Mouse (Mus musculus): ENCODE data around the gene Get4. TPM values are rescaled to one million over a fixed set of nuclear protein-coding genes. Genes with fewer than 3 reads are reported as not detected.
A peak's percentile ranks its signal among the peaks of the same experiment; 100 is the strongest.

Get4 gene
- total RNA-seq, 2 experiments from 2014 or later: 81.9 to 87.1 TPM

DNA sequence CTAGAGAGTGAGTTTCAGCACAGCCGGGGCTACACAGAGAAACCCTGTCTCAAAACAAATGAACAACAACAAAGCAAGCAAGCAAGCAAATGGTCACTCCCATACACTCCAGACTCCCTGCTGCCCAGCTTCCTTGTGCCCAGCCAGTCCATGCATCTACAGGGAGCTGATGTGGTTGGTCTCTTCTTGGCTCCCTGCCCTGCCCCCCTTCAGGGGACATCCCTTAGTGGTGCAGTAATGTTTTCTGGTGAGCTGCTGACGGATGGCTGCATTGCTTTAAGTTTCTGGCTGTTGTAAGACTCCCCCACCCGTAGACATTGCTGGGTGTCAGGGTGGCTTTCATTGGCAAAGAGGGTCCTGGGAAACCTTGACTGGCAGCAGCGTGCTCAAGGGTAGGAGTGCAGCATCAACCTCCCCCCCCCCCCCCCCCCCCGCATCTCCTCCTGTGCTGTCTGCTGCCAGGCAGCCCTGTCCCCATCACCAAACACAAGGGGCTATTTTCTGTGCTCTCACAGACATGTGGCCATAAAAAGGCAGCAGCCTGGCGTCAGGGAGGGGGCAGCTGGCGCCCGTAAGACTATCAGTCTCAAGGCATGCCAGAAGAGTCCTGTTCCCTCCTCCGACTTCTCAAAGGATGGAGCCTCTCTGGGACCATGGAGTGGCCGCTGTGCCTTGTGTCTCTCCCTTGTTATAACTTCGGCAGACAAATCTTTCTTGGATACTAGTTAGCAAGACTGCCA lies 29.4 kb downstream of the Get4 start:
- peak in 1 of 2 experiments; percentile 9 for DNase-seq (ENCODE audit: low spot score in 2 of 2)

DNA sequence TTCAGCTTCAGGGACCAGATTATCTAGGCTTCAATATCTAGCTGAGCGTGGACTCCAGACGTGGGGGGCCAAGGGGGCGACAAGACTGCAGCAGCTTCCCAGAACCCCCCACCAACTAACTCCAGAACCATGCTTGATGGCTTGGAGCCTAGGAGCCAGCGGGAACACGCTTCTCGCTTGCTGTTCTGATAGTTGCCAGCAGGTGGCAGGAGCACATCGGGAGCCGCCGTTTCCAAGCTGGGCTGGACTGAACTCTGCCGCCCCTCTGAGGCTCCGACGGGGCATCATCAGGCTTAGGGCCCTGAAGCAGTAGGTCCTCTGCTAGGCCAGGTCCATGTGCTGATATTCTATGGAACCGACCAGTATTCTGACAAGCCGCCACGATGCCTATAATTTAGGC lies 30.1 kb downstream of the Get4 start:
- DNase-seq (ENCODE audit: low spot score in 2 of 2): peak; percentile 85

DNA sequence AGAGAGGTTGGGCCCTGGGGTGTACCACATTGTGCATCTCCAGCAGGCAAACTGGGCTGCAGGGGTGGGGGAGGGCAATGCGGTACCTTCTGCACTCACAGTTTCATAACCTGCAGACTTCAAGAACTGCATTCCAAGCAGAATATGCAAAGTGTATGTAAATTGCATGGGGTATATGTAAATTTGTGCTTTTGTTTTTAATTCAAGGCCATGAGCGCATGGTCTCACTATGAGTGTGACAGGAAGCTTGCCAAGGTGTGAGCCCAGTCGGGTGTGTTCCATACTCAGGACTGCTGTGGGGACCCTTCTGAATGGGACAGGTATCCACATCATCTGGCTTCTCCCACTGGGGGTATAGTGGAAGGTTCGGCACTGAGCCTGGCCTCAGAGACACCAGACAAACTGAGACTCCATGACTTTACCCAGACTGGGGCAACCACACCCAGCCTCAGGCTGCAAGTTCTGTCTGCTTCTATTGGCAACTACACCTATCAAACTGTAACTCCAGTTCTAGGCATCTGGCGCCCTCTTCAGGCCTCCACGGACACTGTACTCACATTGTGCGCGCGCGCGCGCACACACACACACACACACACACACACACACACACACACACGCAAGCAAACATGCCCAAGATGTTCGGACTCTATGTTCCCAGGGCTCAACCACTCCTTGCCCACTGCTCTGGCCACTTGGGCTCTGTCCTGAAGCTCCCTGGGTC lies 31.5 kb downstream of the Get4 start:
- no peak for DNase-seq (ENCODE audit: low spot score in 2 of 2)

DNA sequence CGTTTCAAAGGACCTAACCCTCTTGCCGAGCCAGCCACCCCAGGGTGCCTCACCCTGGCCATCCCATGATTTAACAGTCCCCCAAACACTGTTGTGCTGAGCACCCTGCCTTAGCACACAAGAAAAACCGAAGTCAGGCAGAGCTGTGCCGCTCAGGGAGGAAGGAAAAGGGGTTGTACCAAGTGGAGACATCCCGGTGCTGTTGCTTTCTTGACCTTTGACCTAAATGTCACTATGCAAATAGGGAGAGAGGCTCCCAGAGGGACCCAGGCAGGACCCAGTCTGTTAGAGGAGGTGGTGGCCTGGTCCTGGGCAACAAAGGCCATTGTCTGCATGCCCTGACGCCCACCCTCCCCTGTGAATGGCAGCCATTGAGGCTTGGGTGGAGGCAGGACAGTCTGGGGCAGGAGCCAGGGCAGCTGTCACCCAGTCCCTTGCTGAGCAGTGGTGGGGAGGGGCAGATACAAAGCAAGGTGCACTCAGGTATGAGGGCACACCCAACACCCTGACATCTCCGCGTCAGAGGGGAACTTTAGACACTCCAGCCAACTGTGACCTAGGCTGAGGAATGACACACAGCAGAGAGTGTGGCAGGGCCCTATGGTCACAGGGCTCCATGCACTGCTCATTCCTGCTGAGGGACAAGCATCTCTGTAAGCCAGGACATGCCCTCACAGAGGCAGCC lies 33.4 kb downstream of the Get4 start:
- DNase-seq (ENCODE audit: low spot score in 2 of 2): no peak

DNA sequence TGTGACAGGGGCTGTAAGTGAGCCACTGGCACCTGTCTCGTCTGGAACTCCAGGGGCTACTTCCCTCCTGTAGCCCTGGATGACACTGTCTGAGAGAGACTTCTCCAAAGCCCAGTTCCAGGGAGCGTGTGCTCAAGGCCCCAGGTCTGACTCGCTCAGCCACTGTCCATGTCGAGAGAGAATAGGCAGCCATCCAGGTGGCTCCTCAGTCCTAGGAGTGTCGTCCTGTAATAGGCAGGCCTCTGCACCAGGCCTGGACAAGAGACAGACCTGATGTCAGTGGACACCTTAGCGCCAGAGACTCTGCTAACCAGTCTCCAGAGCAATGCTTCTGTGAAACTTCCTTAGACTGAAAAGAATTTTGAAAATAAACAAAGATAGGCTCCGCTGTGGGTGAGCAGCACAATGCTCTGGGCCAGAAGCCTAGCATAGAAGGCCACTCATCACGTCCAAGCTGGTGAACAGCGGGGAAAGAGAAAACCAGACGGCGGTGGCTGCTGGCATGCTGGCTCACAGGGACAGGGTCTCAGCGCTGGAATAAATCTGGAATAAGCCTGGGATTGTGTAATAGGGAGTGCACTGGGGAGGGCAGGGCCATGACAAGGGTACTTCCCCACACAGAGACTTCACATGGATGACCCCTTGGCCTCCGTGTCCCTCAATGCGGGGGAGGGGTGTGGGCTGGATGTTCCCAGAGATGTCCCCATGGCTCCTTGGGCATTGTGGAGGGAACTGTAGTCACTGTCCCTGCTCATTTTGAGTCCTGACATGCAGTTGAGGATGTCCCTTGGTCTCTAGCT lies 34.2 kb downstream of the Get4 start:
- no peak for DNase-seq (ENCODE audit: low spot score in 2 of 2)

DNA sequence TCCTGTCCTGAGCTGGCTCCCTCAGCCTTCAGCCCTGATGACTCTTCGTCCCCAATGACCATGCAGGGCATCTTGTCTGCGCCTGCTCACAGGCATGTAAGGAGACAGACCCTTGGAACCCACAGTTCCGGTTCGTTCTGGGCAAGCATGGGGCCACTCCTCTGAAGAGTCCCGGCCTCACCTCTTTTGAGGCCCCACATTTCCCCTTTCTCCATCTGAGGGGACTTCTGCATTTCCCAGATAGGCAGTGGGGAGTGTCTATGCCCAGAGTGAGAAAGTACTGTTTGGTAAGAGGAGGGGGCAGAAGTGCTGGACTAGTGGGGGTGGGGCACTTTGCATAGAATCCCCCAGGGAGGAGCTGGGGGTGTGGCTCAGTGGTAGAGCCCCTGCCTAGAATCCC lies 35.0 kb downstream of the Get4 start:
- no peak for DNase-seq (ENCODE audit: low spot score in 2 of 2)

DNA sequence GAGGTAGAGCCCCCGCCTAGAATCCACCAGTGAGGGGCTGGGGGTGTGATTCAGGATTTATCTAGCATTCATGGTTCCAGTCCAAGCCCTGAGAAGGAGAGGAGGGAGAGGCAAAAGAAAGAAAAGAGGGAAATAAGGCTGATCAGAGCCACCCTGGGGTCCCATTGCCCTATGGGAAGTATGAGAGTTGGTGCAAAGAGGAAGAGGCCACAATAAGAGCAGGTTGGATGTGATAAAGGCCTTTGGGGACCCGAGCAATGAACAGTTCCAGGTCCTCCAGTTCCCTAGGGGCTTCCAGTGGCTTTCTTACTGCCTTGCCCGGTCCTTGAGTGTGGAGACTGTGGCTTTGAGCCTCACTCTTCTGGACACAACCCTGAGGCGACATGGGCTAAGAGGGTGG lies 35.7 kb downstream of the Get4 start:
- no peak for DNase-seq (ENCODE audit: low spot score in 2 of 2)

DNA sequence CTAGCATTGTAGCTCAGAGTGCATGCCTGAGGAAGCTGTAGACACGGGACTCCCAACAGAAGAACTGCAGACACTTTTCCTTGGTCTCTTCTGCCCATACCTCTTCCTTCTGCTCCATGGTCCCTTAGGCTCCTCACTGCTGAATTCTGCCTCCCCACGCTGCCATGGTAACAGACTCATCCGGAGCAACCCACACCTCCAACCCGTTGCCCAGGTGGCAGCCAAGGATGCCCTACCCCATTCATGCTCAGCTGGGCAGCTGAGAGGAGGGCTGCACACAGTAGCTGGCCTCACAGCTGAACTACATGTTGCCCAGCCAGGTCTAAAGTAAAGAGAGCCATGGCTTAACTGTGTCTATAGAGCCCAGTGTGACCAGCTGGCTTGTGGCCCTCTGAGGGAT lies 36.5 kb downstream of the Get4 start:
- DNase-seq (ENCODE audit: low spot score in 2 of 2): no peak

DNA sequence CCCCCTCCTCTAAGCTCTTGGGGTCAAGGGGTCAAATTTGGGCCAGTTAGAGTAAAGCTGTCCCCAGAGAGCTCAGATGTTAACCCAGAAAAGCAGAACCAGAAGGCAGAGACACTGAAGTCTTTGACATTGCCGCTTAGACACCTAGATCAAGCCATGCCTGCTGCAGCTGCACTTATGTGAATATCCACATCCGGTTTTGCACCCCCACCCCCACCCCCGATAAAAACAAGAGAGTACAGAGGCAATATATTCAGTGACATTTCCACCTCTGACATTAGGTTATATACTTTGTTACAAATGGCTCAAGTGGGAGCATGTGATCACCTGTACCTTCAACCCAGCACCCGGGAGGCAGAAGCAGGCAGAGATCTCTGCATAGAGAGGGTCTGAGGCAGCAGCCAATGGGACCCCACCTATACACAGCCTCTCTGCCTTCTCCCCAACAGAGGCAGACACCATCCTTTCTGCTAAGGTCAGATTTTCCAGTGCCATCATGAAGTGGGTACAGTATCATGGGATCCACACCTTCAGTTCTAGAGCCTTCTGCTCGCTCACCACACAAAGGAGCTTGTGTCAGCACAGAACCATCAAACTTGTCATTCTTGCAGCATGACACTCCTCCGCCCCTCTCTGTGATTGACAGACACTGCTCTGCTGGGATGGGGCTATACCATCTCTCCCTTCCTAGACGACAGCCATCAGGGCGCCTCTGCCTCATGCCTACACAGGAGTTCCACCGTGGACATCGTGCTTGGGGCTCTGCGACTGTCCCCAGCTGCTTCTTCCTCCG lies 38.5 kb downstream of the Get4 start:
- no peak for DNase-seq (ENCODE audit: low spot score in 2 of 2)

DNA sequence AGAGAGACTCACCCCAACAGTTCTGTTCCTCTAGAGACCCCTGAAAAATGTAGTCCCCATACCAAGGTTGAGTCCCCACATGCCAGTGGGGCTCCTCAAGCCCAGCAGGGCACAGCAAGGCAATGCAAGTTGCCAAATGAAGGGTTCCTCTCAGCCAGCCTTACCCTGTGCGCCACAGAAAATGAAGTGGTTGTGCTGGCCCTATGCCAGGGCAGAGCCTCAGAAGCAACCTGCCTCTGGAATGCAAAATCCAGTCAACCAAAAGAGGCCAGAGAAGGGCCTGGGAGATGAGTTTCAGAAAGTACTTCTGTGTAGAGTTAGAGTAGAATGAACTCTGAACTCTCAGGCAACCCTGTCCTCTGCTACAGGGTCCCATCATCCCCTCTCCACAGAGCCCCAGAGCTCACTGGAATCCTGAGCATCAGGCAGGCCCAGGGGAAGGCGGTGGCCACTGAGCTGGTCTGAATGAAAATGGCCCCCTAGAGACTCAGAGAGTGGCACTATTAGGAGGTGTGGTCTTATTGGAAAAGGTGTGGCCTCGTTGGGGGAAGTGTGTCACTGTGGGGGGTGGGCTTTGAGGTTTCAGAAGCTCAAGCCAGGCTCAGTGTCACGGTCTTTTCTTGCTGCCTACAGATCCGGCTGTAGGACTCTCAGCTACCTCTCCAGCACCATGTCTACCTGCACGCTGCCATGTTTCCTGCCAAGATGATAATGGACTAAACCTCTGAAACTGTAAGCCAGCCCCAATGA lies 39.9 kb downstream of the Get4 start:
- no peak for DNase-seq (ENCODE audit: low spot score in 2 of 2)

DNA sequence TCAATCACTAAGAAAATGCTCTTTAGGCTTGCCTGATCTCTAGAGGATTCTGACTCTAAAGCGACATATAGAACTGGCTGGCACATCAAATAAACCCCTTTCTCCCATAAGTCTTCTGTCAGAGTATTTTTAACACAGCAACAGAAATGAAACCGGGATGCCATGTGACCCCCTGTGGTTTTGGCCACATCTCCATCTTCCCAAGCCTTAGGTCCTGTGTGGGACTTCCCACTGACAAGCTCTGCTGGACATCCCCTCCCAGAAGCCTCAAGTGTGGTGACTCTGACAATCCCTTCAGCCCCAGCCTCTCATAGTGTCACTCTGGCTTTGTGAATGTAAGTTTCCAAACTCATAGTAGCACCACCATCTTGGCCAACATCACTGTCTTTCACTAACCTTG lies 42.0 kb downstream of the Get4 start:
- no peak for DNase-seq (ENCODE audit: low spot score in 2 of 2)

DNA sequence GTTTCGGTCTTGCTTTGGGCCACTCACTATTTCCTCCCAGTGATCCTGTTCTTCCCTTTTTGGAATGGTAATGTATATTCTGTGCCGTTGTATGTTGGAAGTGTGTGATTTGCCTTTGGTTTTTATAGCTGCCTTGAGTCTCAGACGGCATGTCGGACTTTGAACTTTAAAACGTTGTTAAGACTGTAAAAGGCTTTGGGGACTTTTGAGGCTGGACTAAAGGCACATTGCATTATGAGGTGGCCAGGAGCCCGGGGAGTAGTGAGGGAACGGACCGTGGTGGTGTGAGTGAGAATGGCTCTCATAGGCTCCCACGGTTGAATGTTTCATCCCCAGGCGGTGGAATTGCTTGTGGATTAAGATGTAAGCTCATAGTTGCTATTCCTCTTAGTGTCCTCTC lies 45.0 kb downstream of the Get4 start:
- DNase-seq (ENCODE audit: low spot score in 2 of 2): no peak

DNA sequence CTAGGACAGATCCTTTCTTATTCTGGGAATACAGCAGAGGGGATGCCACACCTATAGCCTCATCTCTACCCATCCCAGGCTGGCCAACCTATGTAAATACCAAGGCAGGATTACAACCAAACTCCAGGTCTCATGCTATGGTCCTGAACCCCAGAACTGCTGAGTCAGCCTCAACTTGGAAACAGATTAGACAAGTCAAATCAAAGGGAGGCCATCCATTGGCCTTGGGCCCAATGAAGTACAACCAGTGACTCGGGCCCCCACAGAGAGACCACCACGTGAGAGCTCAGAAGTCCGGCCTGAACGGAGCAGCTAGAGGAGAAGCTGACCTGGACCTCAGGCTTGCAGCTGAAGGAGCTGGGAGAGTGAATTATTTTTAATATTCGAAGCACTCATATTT lies 45.6 kb downstream of the Get4 start:
- no peak for DNase-seq (ENCODE audit: low spot score in 2 of 2)

DNA sequence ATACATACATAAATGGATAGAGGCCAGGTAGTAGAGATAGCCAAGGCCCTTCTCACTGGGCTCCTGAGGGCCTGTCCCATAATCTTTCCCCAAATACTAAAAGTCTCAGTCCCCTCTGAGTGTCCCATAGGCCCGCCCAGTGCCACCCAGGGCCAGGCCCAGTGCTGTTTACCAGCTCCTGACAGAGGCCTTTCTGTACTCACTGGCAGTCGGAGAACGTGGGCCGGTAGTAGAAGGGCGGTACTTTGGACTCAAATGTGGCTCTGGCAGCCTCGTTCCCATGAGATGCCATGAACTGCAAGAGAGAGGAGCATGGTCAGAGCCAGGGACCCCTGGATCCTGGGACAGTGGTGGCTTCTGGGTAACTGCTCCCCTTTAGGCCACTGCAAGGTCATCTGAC lies 50.0 kb downstream of the Get4 start:
- no peak for DNase-seq (ENCODE audit: low spot score in 2 of 2)

DNA sequence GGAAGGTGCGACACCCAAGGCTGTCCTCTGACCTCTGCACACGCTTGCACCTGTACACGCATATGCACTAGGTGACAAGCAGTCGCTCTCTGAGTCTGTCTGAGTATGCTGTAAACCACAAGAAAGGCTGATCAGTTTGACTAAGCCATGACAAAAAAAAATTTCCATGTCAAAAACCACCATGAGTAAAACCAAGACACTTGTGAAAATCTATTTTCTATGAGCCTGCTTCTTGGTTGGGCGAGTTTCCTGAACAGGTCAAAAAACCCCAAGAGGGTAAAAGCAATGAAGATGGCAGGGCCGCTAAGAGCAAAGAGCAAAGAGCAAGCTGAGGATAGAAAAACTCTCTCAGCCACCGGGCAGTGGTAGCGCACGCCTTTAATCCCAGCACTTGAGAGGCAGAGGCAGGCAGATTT lies 51.5 kb downstream of the Get4 start:
- no peak for DNase-seq (ENCODE audit: low spot score in 2 of 2)

DNA sequence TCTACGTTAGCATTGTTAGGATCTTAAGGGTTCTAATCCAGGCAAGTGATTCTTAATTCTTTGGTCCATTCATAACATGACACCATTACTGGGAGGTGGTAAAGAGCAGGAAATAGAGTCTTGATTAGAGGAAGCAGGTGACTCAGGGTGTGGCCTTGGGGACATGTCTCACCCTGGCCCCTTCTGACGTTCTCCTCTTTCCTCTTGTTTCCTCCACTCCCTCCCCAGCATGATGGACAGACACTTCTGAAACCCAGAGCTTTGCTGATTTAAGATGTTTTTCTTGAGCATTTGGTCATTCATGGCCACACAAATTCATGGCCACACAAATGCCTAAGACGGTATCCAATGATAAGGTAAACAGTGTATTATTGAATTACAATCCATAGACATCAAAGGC lies 57.8 kb downstream of the Get4 start:
- DNase-seq (ENCODE audit: low spot score in 2 of 2): no peak

DNA sequence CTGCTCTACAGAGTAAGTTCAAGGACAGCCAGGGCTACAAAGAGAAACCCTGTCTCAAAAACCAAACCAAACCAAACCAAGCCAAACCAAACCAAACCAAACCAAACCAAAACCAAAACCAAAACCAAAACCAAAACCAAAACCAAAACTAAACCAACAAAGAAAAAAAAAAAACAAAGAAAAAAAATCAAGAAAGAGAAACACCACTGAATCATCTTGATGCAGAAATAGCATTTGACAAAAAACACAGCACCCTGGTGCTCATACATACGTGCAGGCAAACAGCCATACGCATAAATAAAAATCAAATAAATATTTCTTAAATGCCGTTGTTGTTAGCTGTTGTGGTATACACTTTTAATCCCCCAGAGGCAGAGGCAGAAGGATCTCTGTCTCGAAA lies 58.4 kb downstream of the Get4 start:
- no peak for DNase-seq (ENCODE audit: low spot score in 2 of 2)

DNA sequence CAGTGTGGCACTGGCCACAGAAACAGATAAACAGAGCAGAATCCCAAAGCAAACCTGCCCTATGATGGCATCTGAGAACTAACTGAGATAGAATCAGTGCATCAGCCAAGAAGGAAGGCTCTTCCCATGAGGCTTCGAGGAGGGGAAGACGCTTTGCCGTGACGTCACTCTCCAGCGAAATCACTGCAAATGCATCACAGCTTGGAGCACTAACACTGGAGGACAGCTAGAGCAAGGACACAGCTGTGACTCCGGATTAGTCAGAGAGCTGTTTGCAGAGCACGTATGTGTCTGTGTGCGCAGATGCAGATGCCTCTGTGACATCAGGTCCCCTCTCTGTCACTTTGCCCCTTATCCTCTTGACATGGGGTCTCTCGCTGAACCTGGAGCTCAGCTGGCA lies 59.7 kb downstream of the Get4 start:
- DNase-seq (ENCODE audit: low spot score in 2 of 2): no peak

DNA sequence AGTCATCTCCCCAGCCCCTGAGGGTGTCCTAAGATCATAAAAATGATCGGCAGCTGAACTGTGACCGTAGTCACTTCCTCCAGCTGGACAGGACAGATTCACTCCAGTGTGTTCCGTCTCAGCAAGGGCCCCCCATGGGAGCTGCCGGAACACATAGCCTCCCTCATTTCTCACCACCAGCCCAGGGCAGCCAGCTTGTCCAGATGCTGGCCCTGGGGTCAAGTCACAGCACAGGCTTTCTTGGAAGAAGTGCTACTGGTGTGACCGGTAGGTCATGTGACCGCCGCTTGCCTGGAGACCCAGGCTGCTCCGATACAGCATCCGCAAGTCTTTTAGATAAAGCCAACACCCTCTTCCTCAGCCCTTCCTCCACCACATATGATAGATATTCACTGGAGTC lies 61.4 kb downstream of the Get4 start:
- DNase-seq (ENCODE audit: low spot score in 2 of 2): no peak

Measured in gastrocnemius, postnatal 4 days (tissue).